Mouse (Mus musculus) forebrain, embryonic 16.5 days (tissue): ENCODE results near the gene Ptprn2. TPM values are rescaled to one million over a fixed set of nuclear protein-coding genes. Genes with fewer than 3 reads are reported as not detected.

Experiments
- ATAC-seq: fragments of 200-750 bp; cut with Nextera tagmentation; 2 replicates; pipeline ENCODE4 v1.8.0; 2017; ENCODE audit warnings: mild to moderate bottlenecking, moderate library complexity
- H3K27ac ChIP-seq: fragments of 300-500 bp; sonication (generic); 2 replicates; pipeline ENCODE4 v1.5.1; 2014; ENCODE audit warnings: low read length, control low read depth
- H3K27me3 ChIP-seq: fragments of 300-500 bp; sonication (generic); replicated peaks from 2 replicates; pipeline ENCODE4 v1.6.1; 2014; ENCODE audit warnings: low read length; ENCODE audit not compliant: control insufficient read depth, insufficient read depth
- H3K36me3 ChIP-seq: fragments of 300-500 bp; sonication (generic); 2 replicates; pipeline ENCODE4 v1.6.1; 2014; ENCODE audit not compliant: control insufficient read depth, insufficient read depth
- H3K4me1 ChIP-seq: fragments of 300-500 bp; sonication (generic); replicated peaks from 2 replicates; pipeline ENCODE4 v1.6.1; 2014; ENCODE audit warnings: low read length; ENCODE audit not compliant: control insufficient read depth, insufficient read depth
- H3K4me2 ChIP-seq: fragments of 300-500 bp; sonication (generic); 2 replicates; pipeline ENCODE4 v1.6.1; 2014; ENCODE audit warnings: mild to moderate bottlenecking, low read length, control low read depth
- H3K4me3 ChIP-seq: fragments of 300-500 bp; sonication (generic); replicated peaks from 2 replicates; pipeline ENCODE4 v1.5.1; 2014; ENCODE audit warnings: mild to moderate bottlenecking, low read length, control low read depth
- H3K9ac ChIP-seq: fragments of 300-500 bp; sonication (generic); replicated peaks from 2 replicates; pipeline ENCODE4 v1.6.1; 2014; ENCODE audit warnings: low read depth, low read length, control low read depth
- H3K9me3 ChIP-seq: fragments of 300-500 bp; sonication (generic); 2 replicates; pipeline ENCODE4 v1.6.1; 2016; ENCODE audit warnings: low read length; ENCODE audit not compliant: control insufficient read depth
- WGBS: fragments of 180-500 bp; shearing (Covaris S2); extraction: QIAGEN DNeasy Blood & Tissue Kit; methylation state at CpG from one replicate; pipeline ENCODE4 v1.1.7; 2014; 5-methylcytosine and 5-hydroxymethylcytosine counted together
- polyA plus RNA-seq: library from polyadenylated mRNA; unstranded; fragments of >200 nt; fragmentation: Nextera tagmentation; extraction: Ambion mirVana; gene quantifications from 2 replicates; pipeline ENCODE4 v1.2.1, GENCODE M21; 2015

Ptprn2 gene
- polyA plus RNA-seq, 1 experiment from 2014 or later, result 11.5 TPM

DNA sequence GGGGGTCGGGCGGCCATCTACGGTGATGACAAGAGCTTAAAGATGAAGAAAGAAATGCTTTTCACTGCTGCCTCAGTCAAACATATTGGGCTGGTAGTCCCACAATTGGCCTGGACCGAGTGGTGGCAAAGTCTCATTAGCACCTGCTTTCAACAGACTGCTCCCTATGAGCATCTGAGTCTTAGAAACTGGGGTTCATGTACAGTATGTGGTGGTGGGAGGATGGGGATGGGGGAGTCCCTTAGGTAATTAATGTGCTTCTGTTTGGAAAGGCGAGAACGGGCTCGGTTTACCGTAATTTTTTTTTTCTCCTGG lies 667.6 kb downstream of the Ptprn2 start:
- peaks cover 37% of the 10 kb centered on the region for H3K4me1 ChIP-seq
- peak overlapping the region; percentile 64 for H3K4me2 ChIP-seq
- under 1% methylated on average over 8 of the region's 8 CpGs for WGBS
- H3K9ac ChIP-seq, result peak overlapping the region; percentile 76
- no peaks in the 10 kb centered on the region for H3K9me3 ChIP-seq
- H3K27ac ChIP-seq, result peak overlapping the region; percentile 88
- no peak for ATAC-seq
- H3K4me3 ChIP-seq, result peak overlapping the region; percentile 57
- no peaks in the 10 kb centered on the region for H3K36me3 ChIP-seq
- peaks cover 69% of the 10 kb centered on the region for H3K27me3 ChIP-seq

GRCm38 (mm10) chr12:117153671-117154355 lies 668.3 kb downstream of the Ptprn2 start:
- no peaks in the 10 kb centered on the region for H3K36me3 ChIP-seq
- peak; percentile 59 for ATAC-seq
- H3K27me3 ChIP-seq, result peaks cover 69% of the 10 kb centered on the region
- WGBS, result under 1% methylated on average over 50 of the region's 73 CpGs
- H3K4me2 ChIP-seq, result peak overlapping the region; percentile 64
- peak overlapping the region; percentile 76 for H3K9ac ChIP-seq
- H3K27ac ChIP-seq, result peak overlapping the region; percentile 88
- H3K4me1 ChIP-seq, result peaks cover 43% of the 10 kb centered on the region
- peak overlapping the region; percentile 57 for H3K4me3 ChIP-seq
- H3K9me3 ChIP-seq, result no peaks in the 10 kb centered on the region

- Histone ChIP-seq H3K36me3 (no peaks in the 10 kb centered on the region), H3K27me3 (peaks cover 67% of the 10 kb centered on the region), H3K9me3 (no peaks in the 10 kb centered on the region), H3K4me2 (peak overlapping the region; percentile 64), H3K4me1 (peaks cover 48% of the 10 kb centered on the region), H3K4me3 (peak overlapping the region; percentile 57), H3K9ac (peak overlapping the region; percentile 76), H3K27ac (peak overlapping the region; percentile 88)
- peak; percentile 22 for ATAC-seq
- under 1% methylated on average over 27 of the region's 27 CpGs for WGBS
Observed at GRCm38 (mm10) chr12:117154356-117155243, 669.1 kb downstream of the Ptprn2 start.

GRCm38 (mm10) chr12:117155307-117156220 lies 670.0 kb downstream of the Ptprn2 start:
- Histone ChIP-seq H3K9ac (peak overlapping the region; percentile 76), H3K4me2 (peak overlapping the region; percentile 64), H3K27ac (peak overlapping the region; percentile 88), H3K27me3 (peaks cover 65% of the 10 kb centered on the region), H3K4me3 (peak overlapping the region; percentile 57), H3K9me3 (no peaks in the 10 kb centered on the region), H3K4me1 (peaks cover 58% of the 10 kb centered on the region), H3K36me3 (no peaks in the 10 kb centered on the region)
- ATAC-seq, result no peak
- WGBS, result 1% methylated on average over 33 of the region's 33 CpGs

DNA sequence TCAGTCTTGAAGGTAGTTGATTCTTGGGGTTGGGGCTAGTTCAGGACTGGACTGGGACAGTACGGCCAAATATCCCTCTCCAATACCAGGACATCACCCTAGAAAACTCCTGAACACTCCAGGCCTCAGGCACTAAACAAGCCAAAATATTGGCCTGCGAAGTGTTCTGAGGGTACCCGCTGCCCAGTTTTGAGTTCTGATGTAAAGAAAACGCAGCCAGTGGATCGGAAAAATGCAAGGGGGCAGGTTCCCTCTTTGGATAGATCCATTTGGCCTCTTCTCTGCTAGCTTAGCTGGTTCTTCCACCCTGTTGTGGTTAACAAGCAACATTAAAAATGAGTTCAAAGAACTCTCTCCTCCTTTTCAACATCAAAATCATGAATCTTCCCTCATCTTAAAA lies 670.7 kb downstream of the Ptprn2 start:
- Histone ChIP-seq H3K4me2 (peak overlapping the region; percentile 64), H3K4me1 (peaks cover 59% of the 10 kb centered on the region), H3K27ac (peak overlapping the region; percentile 88), H3K36me3 (no peaks in the 10 kb centered on the region), H3K4me3 (peak overlapping the region; percentile 57), H3K9me3 (no peaks in the 10 kb centered on the region), H3K9ac (peak overlapping the region; percentile 76), H3K27me3 (peaks cover 58% of the 10 kb centered on the region)
- WGBS, result 6% methylated on average over 5 of the region's 5 CpGs
- ATAC-seq, result no peak

GRCm38 (mm10) chr12:117156786-117157185 lies 671.3 kb downstream of the Ptprn2 start:
- Histone ChIP-seq H3K9me3 (no peaks in the 10 kb centered on the region), H3K27me3 (peaks cover 58% of the 10 kb centered on the region), H3K27ac (no peak overlapping the region), H3K4me3 (peak overlapping the region; percentile 28; the same call in 1 of the 2 replicates), H3K4me1 (peaks cover 59% of the 10 kb centered on the region), H3K4me2 (peak overlapping the region; percentile 40), H3K9ac (no peak overlapping the region), H3K36me3 (no peaks in the 10 kb centered on the region)
- 18% methylated on average over 3 of the region's 3 CpGs for whole genome bisulfite sequencing
- ATAC-seq, result no peak

DNA sequence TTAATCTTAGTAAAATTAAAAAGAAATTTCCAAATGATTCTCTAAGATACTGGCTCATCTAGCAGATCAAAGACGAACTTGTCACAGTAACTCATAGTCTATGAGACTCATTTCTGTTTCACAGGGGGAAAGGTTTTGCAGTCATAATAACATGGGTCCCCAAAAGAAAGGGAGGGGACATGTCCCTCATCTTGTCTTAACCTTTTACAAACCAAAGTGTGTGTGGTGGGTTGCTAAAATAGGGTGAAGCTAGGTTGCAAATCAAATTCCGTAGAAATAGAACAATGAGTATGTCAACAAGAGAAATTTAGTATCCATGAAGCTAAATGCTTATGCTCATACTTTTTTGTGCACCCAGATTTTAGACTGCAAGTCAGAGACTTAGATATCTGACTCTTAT lies 671.7 kb downstream of the Ptprn2 start:
- Histone ChIP-seq H3K4me2 (peak overlapping the region; percentile 57), H3K36me3 (no peaks in the 10 kb centered on the region), H3K9me3 (no peaks in the 10 kb centered on the region), H3K4me3 (peak overlapping the region; percentile 14; the same call in 1 of the 2 replicates), H3K4me1 (peaks cover 59% of the 10 kb centered on the region), H3K27ac (peak overlapping the region; percentile 48; the same call in 1 of the 2 replicates), H3K27me3 (peaks cover 57% of the 10 kb centered on the region), H3K9ac (0 out of 2 replicates have a peak overlapping the region, but pooled peaks have one; percentile 2)
- 16% methylated on average over 2 of the region's 2 CpGs for WGBS
- no peak for ATAC-seq

- Histone ChIP-seq H3K36me3 (no peaks in the 10 kb centered on the region), H3K27ac (peak overlapping the region; percentile 7; the same call in 1 of the 2 replicates), H3K9ac (0 out of 2 replicates have a peak overlapping the region, but pooled peaks have one; percentile 2), H3K9me3 (no peaks in the 10 kb centered on the region), H3K4me1 (peaks cover 58% of the 10 kb centered on the region), H3K27me3 (peaks cover 54% of the 10 kb centered on the region), H3K4me2 (peak overlapping the region; percentile 57), H3K4me3 (peak overlapping the region; percentile 16)
- no peak for ATAC-seq
- WGBS, result 19% methylated on average over 9 of the region's 9 CpGs
Observed at GRCm38 (mm10) chr12:117157660-117158386, 672.3 kb downstream of the Ptprn2 start.
